Mouse (Mus musculus) myocyte (in vitro differentiated cells): ENCODE measurements at regions not wholly inside any gene's neighbourhood (a gene's known extent, or its start where the extent isn't known, plus 50 kb on each side); places are given as distances from the start of the nearest gene placed in this dataset.
A peak's percentile ranks its signal among the peaks of the same experiment; 100 is the strongest.

Source experiments
- H3K27me3 ChIP-seq: one replicate; pipeline ENCODE4 v1.6.1; 2011; ENCODE audit not compliant: control insufficient read depth, insufficient read depth, insufficient read length
- H3K36me3 ChIP-seq: one replicate; pipeline ENCODE4 v1.6.1; 2011; ENCODE audit not compliant: control insufficient read depth, insufficient read depth
- H3K4me2 ChIP-seq: one replicate; pipeline ENCODE4 v1.6.1; 2011; ENCODE audit warnings: low read depth, control low read depth
- H3K4me3 ChIP-seq: one replicate; pipeline ENCODE4 v1.5.1; 2011; ENCODE audit warnings: mild to moderate bottlenecking, control low read depth, moderate library complexity
- H3K79me2 ChIP-seq: one replicate; pipeline ENCODE4 v1.6.1; 2011; ENCODE audit not compliant: control insufficient read depth, insufficient read depth
- H3ac ChIP-seq: one replicate; pipeline ENCODE4 v1.6.1; 2011; ENCODE audit not compliant: control insufficient read depth, insufficient read length
- CEBPB ChIP-seq: IDR thresholded peaks from 2 replicates; pipeline ENCODE4 v1.6.1; 2011; ENCODE audit warnings: mild to moderate bottlenecking, moderate library complexity; ENCODE audit not compliant: poor library complexity, insufficient read depth, severe bottlenecking
- E2F4 ChIP-seq: IDR thresholded peaks from one replicate; pipeline ENCODE4 v1.6.1; 2011; ENCODE audit warnings: mild to moderate bottlenecking, control low read depth, moderate library complexity; ENCODE audit not compliant: insufficient read depth
- MAX ChIP-seq: IDR thresholded peaks from one replicate; pipeline ENCODE4 v1.6.1; 2011; ENCODE audit warnings: low read depth, mild to moderate bottlenecking, control low read depth
- MYOD1 ChIP-seq, 3 experiments: IDR thresholded peaks; one replicate each; pipeline ENCODE4 v1.6.1; 2011; ENCODE audit warnings: control low read depth in 2 of 3, low read depth in 2 of 3, mild to moderate bottlenecking in 2 of 3, moderate library complexity in 1 of 3; ENCODE audit not compliant: insufficient read length in 2 of 3, control insufficient read depth in 1 of 3
- MYOG ChIP-seq, 3 experiments: IDR thresholded peaks; one replicate each; pipeline ENCODE4 v1.6.1; 2011; ENCODE audit warnings: control low read depth in 2 of 3, low read depth in 2 of 3, mild to moderate bottlenecking in 2 of 3; ENCODE audit not compliant: insufficient read length in 2 of 3, control insufficient read depth in 1 of 3, insufficient read depth in 1 of 3
- POLR2A ChIP-seq: IDR thresholded peaks from one replicate; pipeline ENCODE4 v1.6.1; 2011; ENCODE audit warnings: low read depth, mild to moderate bottlenecking, control low read depth, moderate library complexity; ENCODE audit not compliant: insufficient read length
- POLR2AphosphoS2 ChIP-seq: IDR thresholded peaks from one replicate; pipeline ENCODE4 v1.6.1; 2011; ENCODE audit warnings: low read depth, control low read depth; ENCODE audit not compliant: insufficient read length
- REST ChIP-seq: IDR thresholded peaks from one replicate; pipeline ENCODE4 v1.6.1; 2011; ENCODE audit warnings: mild to moderate bottlenecking, control low read depth, moderate library complexity; ENCODE audit not compliant: insufficient read depth, insufficient read length
- SRF ChIP-seq: IDR thresholded peaks from one replicate; pipeline ENCODE4 v1.6.1; 2011; ENCODE audit warnings: low read depth; ENCODE audit not compliant: control insufficient read depth, insufficient read length
- TCF12 ChIP-seq: IDR thresholded peaks from one replicate; pipeline ENCODE4 v1.6.1; 2011; ENCODE audit warnings: mild to moderate bottlenecking, control low read depth; ENCODE audit not compliant: poor library complexity, insufficient read depth, severe bottlenecking
- TCF3 ChIP-seq: IDR thresholded peaks from one replicate; pipeline ENCODE4 v1.6.1; 2011; ENCODE audit warnings: low read depth, control low read depth; ENCODE audit not compliant: insufficient read length
- USF1 ChIP-seq: IDR thresholded peaks from one replicate; pipeline ENCODE4 v1.6.1; 2011; ENCODE audit warnings: low read depth, mild to moderate bottlenecking, control low read depth, moderate library complexity

DNA sequence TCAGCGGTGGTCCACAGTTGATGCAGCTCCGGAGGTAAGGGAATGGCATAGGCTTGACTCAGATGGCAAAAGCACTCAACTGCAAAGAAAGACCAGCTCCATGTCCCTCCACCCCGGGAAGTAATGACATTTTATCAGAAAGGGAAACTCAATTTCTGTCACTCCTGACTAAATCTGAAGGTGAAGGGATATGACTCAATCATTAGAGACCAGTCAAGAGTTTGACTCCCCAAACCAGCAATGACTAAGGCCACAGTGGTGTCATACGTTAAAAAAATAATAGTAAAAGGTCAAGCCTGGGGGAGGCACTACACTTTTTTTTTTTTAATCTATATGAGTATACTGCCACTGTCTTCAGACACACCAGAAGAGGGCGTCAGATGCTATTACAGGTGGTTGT lies 141.7 kb downstream of the Basp1 start:
- no peaks in the 10 kb centered on the region for H3K36me3 ChIP-seq
- TF ChIP-seq USF1 (no peak), MAX (no peak), MYOG (IDR thresholded peaks at IDR 0.05; ENCODE audit: control insufficient read depth in 1 of 3, insufficient read depth in 1 of 3, insufficient read length in 2 of 3, low read depth in 2 of 3) (no peak), POLR2A (no peak), E2F4 (no peak), POLR2AphosphoS2 (no peak), SRF (no peak), MYOD1 (IDR thresholded peaks at IDR 0.05; ENCODE audit: control insufficient read depth in 1 of 3, insufficient read length in 2 of 3, low read depth in 2 of 3) (no peak), REST (no peak), TCF3 (no peak)
- no peak overlapping the region for H3K4me2 ChIP-seq
- H3K4me3 ChIP-seq = no peak overlapping the region
- no peaks in the 10 kb centered on the region for H3K27me3 ChIP-seq
- H3ac ChIP-seq = no peak overlapping the region
- no peaks in the 10 kb centered on the region for H3K79me2 ChIP-seq

DNA sequence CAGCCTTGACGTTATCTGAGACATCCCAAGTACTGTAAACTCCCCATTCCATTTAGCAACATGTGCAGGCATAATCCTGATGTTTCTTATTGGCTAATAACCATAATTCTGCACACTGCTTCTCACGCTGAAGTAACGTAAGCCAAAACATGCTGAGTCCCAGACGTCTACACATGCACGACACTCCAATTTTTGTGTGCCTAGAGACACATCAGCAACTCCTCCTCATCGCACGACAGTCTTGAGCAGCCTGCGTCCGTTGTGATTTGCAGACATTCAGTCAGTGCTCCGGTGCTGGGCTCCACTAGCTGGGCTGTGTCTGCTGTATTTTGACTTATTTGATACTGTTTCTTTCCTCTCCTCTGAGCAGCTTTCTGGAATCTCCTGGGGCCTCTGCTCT lies 143.2 kb downstream of the Basp1 start:
- no peak overlapping the region for H3K4me3 ChIP-seq
- no peak overlapping the region for H3ac ChIP-seq
- H3K79me2 ChIP-seq = no peaks in the 10 kb centered on the region
- H3K36me3 ChIP-seq = no peaks in the 10 kb centered on the region
- no peak for TF ChIP-seq TCF3
- no peak for TF ChIP-seq CEBPB
- no peak for TF ChIP-seq REST
- no peaks in the 10 kb centered on the region for H3K27me3 ChIP-seq
- peak overlapping the region; percentile 75 for H3K4me2 ChIP-seq

DNA sequence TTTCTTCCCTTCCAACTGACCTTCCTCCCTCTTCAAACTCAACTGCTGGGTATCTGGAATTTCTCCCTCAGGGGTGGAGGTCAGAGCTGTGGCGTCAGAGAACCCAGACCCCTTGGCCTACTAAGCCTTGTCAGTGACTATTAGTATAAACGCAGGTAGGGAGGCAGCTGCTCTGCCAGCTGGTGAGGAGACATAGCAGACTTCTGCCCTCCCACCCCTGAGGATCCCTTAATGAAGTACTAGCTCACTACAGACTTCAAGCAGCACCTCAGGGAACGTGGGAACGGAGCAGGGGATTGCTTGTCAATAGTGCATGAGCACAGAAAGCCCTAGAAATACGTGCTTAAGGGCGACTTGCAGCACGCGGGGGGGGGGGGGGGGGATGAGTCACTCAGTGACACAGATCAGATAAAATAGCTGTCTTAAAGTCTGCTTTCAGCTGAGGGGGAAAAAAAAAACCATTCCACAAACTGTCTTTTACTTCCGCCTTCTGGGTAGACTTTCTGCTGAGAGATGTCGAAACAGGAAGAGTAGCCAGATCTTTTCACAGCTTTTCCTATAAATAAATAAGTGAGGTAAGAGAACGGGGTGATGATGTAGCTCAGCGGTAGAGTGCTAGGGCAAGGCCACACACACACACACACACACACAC lies 144.1 kb downstream of the Basp1 start:
- no peak overlapping the region for H3K4me3 ChIP-seq
- no peaks in the 10 kb centered on the region for H3K79me2 ChIP-seq
- peak overlapping the region; percentile 75 for H3K4me2 ChIP-seq
- H3K27me3 ChIP-seq = no peaks in the 10 kb centered on the region
- TF ChIP-seq POLR2A (no peak), E2F4 (no peak), SRF (no peak), POLR2AphosphoS2 (no peak), CEBPB (peak; percentile 66; the same call in 1 of the 2 replicates), USF1 (no peak), MYOG (IDR thresholded peaks at IDR 0.05; ENCODE audit: control insufficient read depth in 1 of 3, insufficient read depth in 1 of 3, insufficient read length in 2 of 3, low read depth in 2 of 3) (peak in 1 of 3 experiments; percentile 12), TCF3 (no peak), REST (no peak), MAX (no peak), TCF12 (no peak), MYOD1 (IDR thresholded peaks at IDR 0.05; ENCODE audit: control insufficient read depth in 1 of 3, insufficient read length in 2 of 3, low read depth in 2 of 3) (peak in 2 of 3 experiments; percentile 25 to 36)
- H3ac ChIP-seq = no peak overlapping the region
- no peaks in the 10 kb centered on the region for H3K36me3 ChIP-seq

DNA sequence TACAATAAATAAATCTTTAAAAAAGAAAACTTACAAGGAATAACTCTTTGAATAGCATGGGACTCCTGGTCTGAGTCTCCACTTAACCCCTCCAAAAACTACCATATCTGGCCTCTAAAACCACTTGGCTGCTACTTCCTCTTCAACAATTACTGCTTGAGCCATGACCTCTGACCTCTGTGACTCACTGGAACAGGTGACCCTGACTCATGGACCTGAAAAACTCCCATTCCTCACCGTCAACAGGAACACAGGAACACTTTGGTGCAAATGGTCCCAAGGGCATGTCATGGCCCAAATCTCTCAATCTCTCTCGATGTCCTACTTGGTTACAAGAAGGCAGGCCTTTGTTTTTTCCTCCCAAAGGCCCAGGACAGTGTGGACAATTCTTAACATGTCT lies 145.1 kb downstream of the Basp1 start:
- no peak for TF ChIP-seq SRF
- no peak for TF ChIP-seq POLR2A
- TF ChIP-seq MYOG (IDR thresholded peaks at IDR 0.05; ENCODE audit: control insufficient read depth in 1 of 3, insufficient read depth in 1 of 3, insufficient read length in 2 of 3, low read depth in 2 of 3) = no peak
- no peak for TF ChIP-seq TCF12
- no peak for TF ChIP-seq POLR2AphosphoS2
- TF ChIP-seq CEBPB = no peak
- TF ChIP-seq USF1 = no peak
- no peak for TF ChIP-seq E2F4
- TF ChIP-seq MYOD1 (IDR thresholded peaks at IDR 0.05; ENCODE audit: control insufficient read depth in 1 of 3, insufficient read length in 2 of 3, low read depth in 2 of 3) = no peak
- no peak for TF ChIP-seq REST
- no peak for TF ChIP-seq TCF3
- no peak for TF ChIP-seq MAX
- Histone ChIP-seq H3ac (no peak overlapping the region), H3K79me2 (no peaks in the 10 kb centered on the region), H3K4me2 (no peak overlapping the region), H3K27me3 (no peaks in the 10 kb centered on the region), H3K36me3 (no peaks in the 10 kb centered on the region), H3K4me3 (no peak overlapping the region)

DNA sequence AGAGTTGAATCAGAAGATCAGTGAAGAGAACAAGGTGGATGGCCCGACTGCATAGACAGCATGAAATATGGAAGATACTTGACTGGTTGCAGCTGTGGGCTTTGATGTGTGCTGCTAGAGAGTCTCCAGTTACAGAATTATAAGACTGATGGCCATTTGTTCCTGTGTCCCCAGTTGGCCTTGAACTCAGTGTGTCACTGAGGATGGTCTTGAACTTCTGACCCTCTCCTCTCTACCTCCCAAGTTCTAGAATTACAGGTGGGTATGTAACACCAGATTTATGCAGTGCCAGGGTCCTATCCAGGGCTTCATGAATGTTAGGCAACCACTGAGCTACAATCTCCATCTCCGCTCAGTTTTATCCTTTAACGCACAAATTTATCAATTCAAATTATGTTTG lies 146.1 kb downstream of the Basp1 start:
- Histone ChIP-seq H3K4me2 (no peak overlapping the region), H3K79me2 (no peaks in the 10 kb centered on the region), H3K4me3 (no peak overlapping the region), H3K36me3 (no peaks in the 10 kb centered on the region), H3ac (no peak overlapping the region), H3K27me3 (no peaks in the 10 kb centered on the region)
- TF ChIP-seq USF1 = no peak
- TF ChIP-seq SRF = no peak
- no peak for TF ChIP-seq MAX
- TF ChIP-seq POLR2AphosphoS2 = no peak
- TF ChIP-seq MYOG (IDR thresholded peaks at IDR 0.05; ENCODE audit: control insufficient read depth in 1 of 3, insufficient read depth in 1 of 3, insufficient read length in 2 of 3, low read depth in 2 of 3) = no peak
- TF ChIP-seq REST = no peak
- TF ChIP-seq MYOD1 (IDR thresholded peaks at IDR 0.05; ENCODE audit: control insufficient read depth in 1 of 3, insufficient read length in 2 of 3, low read depth in 2 of 3) = no peak
- no peak for TF ChIP-seq CEBPB
- no peak for TF ChIP-seq E2F4
- no peak for TF ChIP-seq POLR2A
- TF ChIP-seq TCF12 = no peak
